Mouse (Mus musculus) spleen, adult 2 months (tissue): ENCODE measurements around the gene Cxcl17.

ENCODE experiments used
- CTCF ChIP-seq: fragments of 200-500 bp; IDR thresholded peaks from 2 replicates; pipeline ENCODE4 v1.5.1; 2011; ENCODE audit warnings: mild to moderate bottlenecking, inconsistent platforms; ENCODE audit not compliant: insufficient read depth, insufficient read length, insufficient replicate concordance; ENCODE audit errors: extremely low read depth
- POLR2A ChIP-seq: fragments of 200-500 bp; IDR thresholded peaks from 2 replicates; pipeline ENCODE4 v1.6.1; 2011; ENCODE audit warnings: low read depth, low read length, inconsistent platforms

DNA sequence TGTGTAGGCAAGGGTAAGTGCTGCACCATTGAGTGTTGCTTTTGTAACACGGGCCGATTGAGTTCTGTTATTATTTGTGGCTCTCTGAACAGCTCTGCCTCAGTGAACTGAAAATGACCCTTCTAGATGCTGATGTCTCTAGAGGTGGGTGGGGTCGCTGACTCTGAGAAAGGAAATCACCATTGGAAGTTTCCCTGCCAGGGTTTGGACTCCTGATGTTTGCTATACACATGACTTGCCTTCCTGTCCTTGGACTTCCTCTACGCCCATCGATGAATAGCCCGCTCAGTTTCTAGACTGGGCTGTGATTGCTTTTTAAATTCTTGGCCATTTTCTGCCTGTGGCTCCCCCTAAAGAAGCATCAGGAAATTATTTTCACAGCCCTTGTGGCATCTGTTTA lies 23.5 kb upstream of the Cxcl17 start:
- TF ChIP-seq CTCF = no peak
- TF ChIP-seq POLR2A = no peak
